Mouse (Mus musculus) liver, embryonic 14.5 days (tissue): ENCODE data around the gene Pcp4l1. TPM values are rescaled to one million over a fixed set of nuclear protein-coding genes. Genes with fewer than 3 reads are reported as not detected.

ENCODE experiments used
- ATAC-seq: fragments of 200-750 bp; cut with Nextera tagmentation; 2 replicates; pipeline ENCODE4 v1.8.0; 2017; ENCODE audit warnings: moderate number of reproducible peaks, mild to moderate bottlenecking, moderate library complexity; ENCODE audit not compliant: insufficient read depth
- DNase-seq, 3 experiments: peaks; one replicate each; pipeline ENCODE4 v3.0.0-alpha.2; 2012 to 2013; ENCODE audit warnings: low read depth in 3 of 3, low spot score in 3 of 3
- H3K27ac ChIP-seq: fragments of 300-500 bp; sonication (generic); 2 replicates; pipeline ENCODE4 v1.5.1; 2014; ENCODE audit warnings: moderate library complexity, mild to moderate bottlenecking, control low read depth, inconsistent platforms
- H3K27me3 ChIP-seq: fragments of 300-500 bp; sonication (generic); 2 replicates; pipeline ENCODE4 v1.6.1; 2014; ENCODE audit warnings: mild to moderate bottlenecking, low read length, moderate library complexity; ENCODE audit not compliant: control insufficient read depth, insufficient read depth
- H3K36me3 ChIP-seq: fragments of 300-500 bp; sonication (generic); replicated peaks from 2 replicates; pipeline ENCODE4 v1.6.1; 2014; ENCODE audit warnings: low read depth; ENCODE audit not compliant: control insufficient read depth, insufficient read depth
- H3K4me1 ChIP-seq, 2 experiments: fragments of 200-500 bp in 1 of 2; fragments of 300-500 bp in 1 of 2; sonication (generic) in 1 of 2; replicated peaks; 2 replicates each; pipeline ENCODE4 v1.6.1; 2012 to 2014; ENCODE audit warnings: antibody characterized with exemption in 1 of 2, inconsistent platforms in 1 of 2, low read length in 1 of 2; ENCODE audit not compliant: control insufficient read depth in 2 of 2, insufficient read depth in 2 of 2
- H3K4me2 ChIP-seq: fragments of 300-500 bp; sonication (generic); 2 replicates; pipeline ENCODE4 v1.6.1; 2014; ENCODE audit warnings: low read depth, mild to moderate bottlenecking, control low read depth, moderate library complexity
- H3K4me3 ChIP-seq, 2 experiments: fragments of 200-500 bp in 1 of 2; fragments of 300-500 bp in 1 of 2; sonication (generic) in 1 of 2; 2 replicates each; pipeline ENCODE4 v1.5.1; 2012 to 2014; ENCODE audit warnings: low read depth in 2 of 2, low read length in 2 of 2, mild to moderate bottlenecking in 2 of 2, control low read depth in 1 of 2, inconsistent platforms in 1 of 2, moderate library complexity in 1 of 2; ENCODE audit not compliant: insufficient read depth in 1 of 2
- H3K9ac ChIP-seq: fragments of 300-500 bp; sonication (generic); replicated peaks from 2 replicates; pipeline ENCODE4 v1.6.1; 2014; ENCODE audit warnings: mild to moderate bottlenecking, control low read depth, moderate library complexity
- H3K9me3 ChIP-seq: fragments of 300-500 bp; sonication (generic); 2 replicates; pipeline ENCODE4 v1.6.1; 2016; ENCODE audit warnings: low read length, mixed read lengths; ENCODE audit not compliant: control insufficient read depth
- CTCF ChIP-seq: IDR thresholded peaks from 2 replicates; pipeline ENCODE4 v1.5.1; 2016; ENCODE audit warnings: antibody characterized with exemption, low read depth, control low read depth
- EP300 ChIP-seq: IDR thresholded peaks from 2 replicates; pipeline ENCODE4 v1.6.1; 2016; ENCODE audit warnings: antibody characterized with exemption, low read depth
- WGBS: fragments of 180-500 bp; shearing (Covaris S2); extraction: QIAGEN DNeasy Blood & Tissue Kit; methylation state at CpG from one replicate; pipeline ENCODE4 v1.1.7; 2014; ENCODE audit not compliant: insufficient replicate concordance; 5-methylcytosine and 5-hydroxymethylcytosine counted together
- polyA plus RNA-seq, 2 experiments: library from polyadenylated mRNA; depleted of rRNA in 1 of 2; stranded (reverse) in 1 of 2; unstranded in 1 of 2; fragments of >200 nt; fragmentation: Nextera tagmentation in 1 of 2; extraction: Ambion mirVana in 1 of 2; gene quantifications; 2 replicates each; pipeline versions ENCODE4 v1.2.1 to v1.2.3; 2012 to 2014

Pcp4l1 gene
- polyA plus RNA-seq, 2 experiments = 1.0 to 1.2 TPM

DNA sequence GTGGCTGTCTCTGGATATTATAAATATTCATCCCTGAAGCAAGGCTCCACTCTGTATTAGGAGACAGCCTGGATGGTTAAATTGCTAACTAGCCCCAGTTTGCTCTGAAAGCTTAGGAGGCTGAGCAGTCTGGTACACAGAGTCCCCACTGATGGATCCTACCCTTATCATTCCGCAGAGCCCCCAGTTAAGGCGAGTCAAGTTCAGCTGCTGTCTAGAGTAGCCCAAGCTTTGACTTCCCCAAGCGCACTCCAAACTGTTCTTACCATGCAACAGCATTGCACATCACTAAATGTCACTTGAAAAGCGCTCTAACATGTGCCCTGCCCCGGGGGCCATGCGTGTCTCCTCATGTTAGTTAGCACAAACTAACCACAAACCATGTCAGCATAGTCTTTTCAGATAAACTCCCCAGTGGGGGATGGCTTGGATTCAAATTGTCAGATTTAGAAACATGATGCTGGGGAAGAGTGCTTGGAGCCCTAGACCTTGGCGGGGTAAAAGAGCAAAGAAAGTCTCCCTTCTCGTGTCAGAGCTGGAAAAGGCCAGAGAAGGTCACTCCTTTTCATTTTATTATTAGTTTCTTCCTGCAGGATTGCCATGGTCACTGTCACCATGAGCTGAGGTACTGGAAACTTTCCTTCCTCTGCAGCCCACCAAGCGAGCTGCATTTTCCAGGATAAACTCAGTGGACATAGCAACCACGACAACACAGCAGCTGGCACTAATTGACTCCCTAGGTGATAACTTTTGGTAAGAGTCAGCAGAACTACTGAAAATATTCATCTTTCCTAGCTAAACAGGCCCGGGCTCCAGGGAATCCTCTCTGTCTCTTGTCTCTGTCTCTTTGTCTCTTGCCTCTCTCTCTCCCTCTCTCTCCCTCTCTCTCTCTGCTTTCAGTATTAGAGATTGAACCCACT is 1.9 kb downstream of the Pcp4l1 start:
- no peak for DNase-seq

GRCm38 (mm10) chr1:171193093-171193840 is 2.8 kb downstream of the Pcp4l1 start:
- TF ChIP-seq EP300 = no peak
- no peak for TF ChIP-seq CTCF
- H3K9me3 ChIP-seq = no peaks in the 10 kb centered on the region
- H3K4me2 ChIP-seq = no peak overlapping the region
- no peak for DNase-seq
- H3K4me1 ChIP-seq = peaks cover 0 to 11% of the 10 kb centered on the region in 2 experiments; a peak in 1 of 4 replicates
- WGBS = 6% methylated on average over 18 of the region's 18 CpGs
- no peak overlapping the region for H3K4me3 ChIP-seq
- no peak overlapping the region for H3K27ac ChIP-seq
- no peak for ATAC-seq
- H3K9ac ChIP-seq = no peak overlapping the region
- no peaks in the 10 kb centered on the region for H3K36me3 ChIP-seq
- H3K27me3 ChIP-seq = peaks cover 54% of the 10 kb centered on the region

More for the DNA sequence above, 1.9 kb downstream of the Pcp4l1 start:
- no peak for TF ChIP-seq CTCF
- Histone ChIP-seq H3K27ac (no peak overlapping the region), H3K4me3 (no peak overlapping the region), H3K36me3 (no peaks in the 10 kb centered on the region), H3K9me3 (no peaks in the 10 kb centered on the region), H3K4me2 (no peak overlapping the region), H3K27me3 (peaks cover 54% of the 10 kb centered on the region), H3K4me1 (peaks cover 0 to 10% of the 10 kb centered on the region in 2 experiments; a peak in 1 of 4 replicates), H3K9ac (no peak overlapping the region)
- no peak for ATAC-seq
- WGBS = 24% methylated on average over 11 of the region's 11 CpGs

GRCm38 (mm10) chr1:171192283-171192682 is 3.8 kb downstream of the Pcp4l1 start:
- TF ChIP-seq CTCF = no peak
- no peak for TF ChIP-seq EP300
- Histone ChIP-seq H3K27me3 (peaks cover 51% of the 10 kb centered on the region), H3K27ac (no peak overlapping the region), H3K4me1 (peaks cover 0 to 11% of the 10 kb centered on the region in 2 experiments; a peak in 1 of 4 replicates), H3K36me3 (no peaks in the 10 kb centered on the region), H3K9me3 (no peaks in the 10 kb centered on the region), H3K9ac (no peak overlapping the region), H3K4me3 (no peak overlapping the region), H3K4me2 (no peak overlapping the region)
- 38% methylated on average over 10 of the region's 10 CpGs for WGBS
- DNase-seq (no peak), ATAC-seq (no peak)

DNA sequence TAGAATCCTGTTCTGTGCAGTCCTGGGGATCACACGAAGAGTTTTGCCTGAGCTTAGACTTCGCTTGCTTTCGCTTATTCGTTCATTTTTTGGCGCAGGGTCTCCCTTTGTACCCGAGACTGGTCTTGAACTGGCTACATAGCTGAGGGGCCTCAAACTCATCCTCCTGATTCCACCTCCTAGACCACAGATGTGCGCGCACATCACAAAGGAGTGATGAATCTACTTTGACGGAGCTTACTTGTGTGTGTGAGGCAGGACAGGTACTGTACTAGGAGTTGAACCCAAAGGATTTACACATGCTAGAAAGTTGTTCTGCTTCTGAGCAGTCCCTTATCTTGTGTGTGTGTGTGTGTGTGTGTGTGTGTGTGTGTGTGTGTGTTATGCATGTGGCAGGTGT is 5.2 kb downstream of the Pcp4l1 start:
- Histone ChIP-seq H3K4me2 (no peak overlapping the region), H3K4me3 (no peak overlapping the region), H3K4me1 (peaks cover 0 to 11% of the 10 kb centered on the region in 2 experiments; a peak in 1 of 4 replicates), H3K27me3 (peaks cover 37% of the 10 kb centered on the region), H3K36me3 (no peaks in the 10 kb centered on the region), H3K9me3 (no peaks in the 10 kb centered on the region), H3K27ac (no peak overlapping the region), H3K9ac (no peak overlapping the region)
- WGBS = 83% methylated on average over 9 of the region's 9 CpGs
- no peak for TF ChIP-seq CTCF
- no peak for TF ChIP-seq EP300
- DNase-seq = no peak
- no peak for ATAC-seq
